Mouse (Mus musculus): ENCODE measurements at regions not wholly inside any gene's neighbourhood (a gene's known extent, or its start where the extent isn't known, plus 50 kb on each side); places are given as distances from the start of the nearest gene placed in this dataset.

DNA sequence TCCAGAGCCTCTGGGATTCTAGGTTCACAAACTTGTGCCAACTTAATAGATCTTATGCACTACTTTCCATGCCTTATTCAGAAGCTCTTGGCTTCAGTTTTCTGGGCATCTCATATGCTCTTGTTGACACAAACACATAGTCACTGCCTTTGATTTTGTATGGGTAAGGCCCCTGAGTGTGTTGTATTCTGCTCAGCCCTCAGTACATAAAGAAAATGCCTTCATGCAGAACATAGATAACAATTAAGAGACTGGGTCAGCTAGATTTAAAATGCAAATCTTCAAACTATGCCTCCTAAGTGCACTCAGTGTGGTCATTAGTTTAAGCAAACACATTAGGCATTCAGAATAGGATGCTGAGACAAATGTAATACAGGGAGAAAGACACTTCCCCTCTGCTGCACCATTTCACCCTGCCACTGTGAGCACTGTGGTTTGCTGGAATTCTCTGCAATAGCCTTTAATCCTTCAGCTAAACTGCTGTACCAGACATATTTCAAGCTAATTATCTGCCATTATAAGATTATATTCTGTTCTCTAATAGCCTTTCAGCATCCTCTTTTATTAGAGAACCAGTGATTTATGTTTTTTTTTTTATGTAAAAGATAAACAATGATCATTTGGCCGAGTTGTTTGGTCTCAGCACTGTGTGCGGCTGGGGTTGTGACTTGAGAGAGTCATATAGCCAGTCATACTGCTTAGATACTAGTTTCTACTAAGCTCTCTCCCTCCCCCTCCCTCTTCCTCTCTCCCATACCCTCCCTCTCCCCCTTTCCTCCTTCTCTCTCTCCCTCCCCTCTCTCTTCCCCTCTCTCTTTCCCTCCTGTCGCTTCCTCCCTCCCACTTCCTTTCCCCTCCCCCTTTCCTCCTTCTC lies 2058.1 kb upstream of the 5930422O12Rik start:
- Histone ChIP-seq H3K4me2 (ENCODE audit: low read depth) (no peak overlapping the region), H3K27me3 (ENCODE audit: control insufficient read depth, insufficient read depth, low read length) (no peaks in the 10 kb centered on the region), H3K9me3 (ENCODE audit: control insufficient read depth, low read length) (no peaks in the 10 kb centered on the region), H3K9ac (replicated peaks) (no peak overlapping the region), H3K4me3 (ENCODE audit: insufficient read depth in 1 of 2, low read depth in 2 of 2, low read length in 2 of 2) (no peak overlapping the region), H3K27ac (no peak overlapping the region), H3K4me1 (replicated peaks; ENCODE audit: control insufficient read depth in 2 of 2, insufficient read depth in 2 of 2, low read length in 1 of 2) (no peaks in the 10 kb centered on the region), H3K36me3 (replicated peaks; ENCODE audit: control insufficient read depth, insufficient read depth, low read depth) (no peaks in the 10 kb centered on the region)
- ATAC-seq (ENCODE audit: insufficient read depth), result no peak
- TF ChIP-seq CTCF (IDR thresholded peaks at IDR 0.05; ENCODE audit: low read depth) (no peak), EP300 (IDR thresholded peaks at IDR 0.05; ENCODE audit: low read depth) (no peak)
- DNase-seq (ENCODE audit: low read depth in 3 of 3, low spot score in 3 of 3), result no peak
- WGBS (ENCODE audit: insufficient replicate concordance), result 36% methylated on average over 3 of the region's 3 CpGs

DNA sequence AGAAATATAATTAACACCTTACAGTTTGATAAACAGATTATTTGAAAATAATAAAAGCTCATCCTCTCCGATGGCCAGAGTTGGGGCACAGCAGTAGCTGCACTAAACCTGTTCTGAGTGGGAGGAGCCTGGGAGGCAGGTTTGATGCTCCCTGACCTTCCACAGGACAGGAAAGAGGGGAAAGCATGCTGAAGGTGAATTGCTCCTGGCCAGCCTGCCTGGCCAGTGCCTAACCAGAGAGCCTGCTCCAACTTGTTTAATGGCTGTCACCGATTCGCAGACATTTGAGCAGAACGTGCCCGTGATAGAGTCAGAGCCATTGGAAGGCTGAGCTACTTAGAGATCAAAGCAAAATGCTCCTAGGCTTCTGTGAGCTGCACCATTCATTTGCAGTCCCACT lies 2056.9 kb upstream of the 5930422O12Rik start:
- H3K4me2 ChIP-seq (ENCODE audit: low read depth), result no peak overlapping the region
- 62% methylated on average over 5 of the region's 5 CpGs for WGBS (ENCODE audit: insufficient replicate concordance)
- H3K9me3 ChIP-seq (ENCODE audit: control insufficient read depth, low read length), result no peaks in the 10 kb centered on the region
- H3K27me3 ChIP-seq (ENCODE audit: control insufficient read depth, insufficient read depth, low read length), result no peaks in the 10 kb centered on the region
- no peak overlapping the region for H3K4me3 ChIP-seq (ENCODE audit: insufficient read depth in 1 of 2, low read depth in 2 of 2, low read length in 2 of 2)
- H3K27ac ChIP-seq, result no peak overlapping the region
- no peak for ATAC-seq (ENCODE audit: insufficient read depth)
- H3K36me3 ChIP-seq (replicated peaks; ENCODE audit: control insufficient read depth, insufficient read depth, low read depth), result no peaks in the 10 kb centered on the region
- H3K9ac ChIP-seq (replicated peaks), result no peak overlapping the region
- no peaks in the 10 kb centered on the region for H3K4me1 ChIP-seq (replicated peaks; ENCODE audit: control insufficient read depth in 2 of 2, insufficient read depth in 2 of 2, low read length in 1 of 2)
- TF ChIP-seq EP300 (IDR thresholded peaks at IDR 0.05; ENCODE audit: low read depth), result no peak
- TF ChIP-seq CTCF (IDR thresholded peaks at IDR 0.05; ENCODE audit: low read depth), result no peak
- DNase-seq (ENCODE audit: low read depth in 3 of 3, low spot score in 3 of 3), result no peak

- DNase-seq (ENCODE audit: low read depth in 3 of 3, low spot score in 3 of 3), result no peak
- 41% methylated on average over 2 of the region's 2 CpGs for WGBS (ENCODE audit: insufficient replicate concordance)
Measured at GRCm38 (mm10) chr8:31372397-31372796, 2056.1 kb upstream of the 5930422O12Rik start.

DNA sequence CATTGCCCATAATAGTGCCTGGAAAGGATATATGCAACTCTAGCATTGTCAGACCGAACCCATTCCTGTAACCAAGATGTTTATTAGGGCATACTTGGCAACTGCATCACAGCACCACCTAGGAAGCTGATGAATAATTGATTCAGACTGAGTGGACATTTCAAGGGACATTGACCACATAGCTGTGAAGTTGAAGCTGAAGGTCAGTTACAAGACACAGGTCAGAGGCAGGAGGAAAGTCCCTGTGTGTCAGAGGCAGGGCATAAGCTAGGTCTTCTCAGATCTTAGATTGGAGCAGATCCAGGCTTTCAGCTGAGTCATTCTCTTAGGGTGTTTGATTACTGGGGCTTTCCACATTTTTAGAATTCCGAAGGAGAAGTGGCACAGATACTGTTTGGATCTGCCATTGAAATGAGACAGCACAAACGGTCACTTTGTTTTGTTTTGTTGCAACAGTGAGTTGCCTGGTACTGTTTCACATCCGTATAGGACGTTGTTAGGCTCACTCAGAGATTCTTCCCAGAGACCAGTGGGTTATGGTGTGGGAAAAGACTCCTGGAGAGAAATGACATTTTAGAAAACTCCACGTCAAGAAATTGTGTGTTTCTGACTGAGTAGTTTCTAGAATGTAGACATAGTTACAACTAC lies 2055.2 kb upstream of the 5930422O12Rik start:
- no peak for DNase-seq (ENCODE audit: low read depth in 3 of 3, low spot score in 3 of 3)
- Histone ChIP-seq H3K4me3 (ENCODE audit: insufficient read depth in 1 of 2, low read depth in 2 of 2, low read length in 2 of 2) (no peak overlapping the region), H3K9ac (replicated peaks) (no peak overlapping the region), H3K4me1 (replicated peaks; ENCODE audit: control insufficient read depth in 2 of 2, insufficient read depth in 2 of 2, low read length in 1 of 2) (no peaks in the 10 kb centered on the region), H3K27ac (no peak overlapping the region), H3K36me3 (replicated peaks; ENCODE audit: control insufficient read depth, insufficient read depth, low read depth) (no peaks in the 10 kb centered on the region), H3K9me3 (ENCODE audit: control insufficient read depth, low read length) (no peaks in the 10 kb centered on the region), H3K4me2 (ENCODE audit: low read depth) (no peak overlapping the region), H3K27me3 (ENCODE audit: control insufficient read depth, insufficient read depth, low read length) (no peaks in the 10 kb centered on the region)
- ATAC-seq (ENCODE audit: insufficient read depth), result no peak
- WGBS (ENCODE audit: insufficient replicate concordance), result 50% methylated on average over 6 of the region's 6 CpGs
- TF ChIP-seq CTCF (IDR thresholded peaks at IDR 0.05; ENCODE audit: low read depth), result no peak
- no peak for TF ChIP-seq EP300 (IDR thresholded peaks at IDR 0.05; ENCODE audit: low read depth)

More at GRCm38 (mm10) chr8:31372397-31372796, 2056.1 kb upstream of the 5930422O12Rik start:
- no peaks in the 10 kb centered on the region for H3K27me3 ChIP-seq (ENCODE audit: control insufficient read depth, insufficient read depth, low read length)
- H3K4me3 ChIP-seq (ENCODE audit: insufficient read depth in 1 of 2, low read depth in 2 of 2, low read length in 2 of 2), result no peak overlapping the region
- no peak overlapping the region for H3K4me2 ChIP-seq (ENCODE audit: low read depth)
- H3K9me3 ChIP-seq (ENCODE audit: control insufficient read depth, low read length), result no peaks in the 10 kb centered on the region
- TF ChIP-seq CTCF (IDR thresholded peaks at IDR 0.05; ENCODE audit: low read depth) (peak; percentile 48; the same call in 1 of the 2 replicates), EP300 (IDR thresholded peaks at IDR 0.05; ENCODE audit: low read depth) (no peak)
- H3K36me3 ChIP-seq (replicated peaks; ENCODE audit: control insufficient read depth, insufficient read depth, low read depth), result no peaks in the 10 kb centered on the region
- no peaks in the 10 kb centered on the region for H3K4me1 ChIP-seq (replicated peaks; ENCODE audit: control insufficient read depth in 2 of 2, insufficient read depth in 2 of 2, low read length in 1 of 2)
- ATAC-seq (ENCODE audit: insufficient read depth), result no peak
- no peak overlapping the region for H3K27ac ChIP-seq
- H3K9ac ChIP-seq (replicated peaks), result no peak overlapping the region

- no peak for TF ChIP-seq CTCF (IDR thresholded peaks at IDR 0.05; ENCODE audit: low read depth)
- no peak for TF ChIP-seq EP300 (IDR thresholded peaks at IDR 0.05; ENCODE audit: low read depth)
- Histone ChIP-seq H3K36me3 (replicated peaks; ENCODE audit: control insufficient read depth, insufficient read depth, low read depth) (no peaks in the 10 kb centered on the region), H3K4me1 (replicated peaks; ENCODE audit: control insufficient read depth in 2 of 2, insufficient read depth in 2 of 2, low read length in 1 of 2) (no peaks in the 10 kb centered on the region), H3K4me3 (ENCODE audit: insufficient read depth in 1 of 2, low read depth in 2 of 2, low read length in 2 of 2) (no peak overlapping the region), H3K4me2 (ENCODE audit: low read depth) (no peak overlapping the region), H3K9ac (replicated peaks) (no peak overlapping the region), H3K27ac (no peak overlapping the region), H3K27me3 (ENCODE audit: control insufficient read depth, insufficient read depth, low read length) (no peaks in the 10 kb centered on the region), H3K9me3 (ENCODE audit: control insufficient read depth, low read length) (no peaks in the 10 kb centered on the region)
- ATAC-seq (ENCODE audit: insufficient read depth), result no peak
- whole genome bisulfite sequencing (ENCODE audit: insufficient replicate concordance), result 63% methylated on average over 2 of the region's 2 CpGs
- no peak for DNase-seq (ENCODE audit: low read depth in 3 of 3, low spot score in 3 of 3)
Measured at GRCm38 (mm10) chr8:31377698-31378334, 2050.7 kb upstream of the 5930422O12Rik start.
